Mouse (Mus musculus): ENCODE data around the gene Atp6v1g1. TPM values are rescaled to one million over a fixed set of nuclear protein-coding genes. Genes with fewer than 3 reads are reported as not detected.

Gene Atp6v1g1
- polyA plus RNA-seq, 1 experiment = 117 TPM

DNA sequence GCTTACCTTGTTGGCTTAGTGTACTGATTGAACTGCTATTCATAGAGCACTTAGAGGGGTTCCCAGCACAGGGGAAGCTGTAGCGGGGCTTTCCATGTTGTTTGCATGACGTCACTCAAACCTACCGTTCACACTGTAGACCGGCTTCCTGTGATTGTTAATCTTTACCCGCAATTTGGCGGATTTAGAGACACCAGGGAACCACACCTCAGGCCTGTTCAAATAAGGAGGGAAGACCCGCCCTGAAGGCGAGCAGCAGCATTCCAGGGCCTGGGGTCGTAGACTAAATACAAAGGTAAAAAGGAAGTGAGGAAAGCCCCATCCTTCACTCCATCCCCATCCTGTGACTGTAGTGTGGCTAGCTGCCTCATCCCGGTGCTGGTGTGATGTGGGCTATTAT lies 50.7 kb downstream of the Atp6v1g1 start:
- no peak for DNase-seq
- WGBS = 44% methylated on average over 10 of the region's 10 CpGs
- H3K27ac ChIP-seq (ENCODE audit: insufficient read depth, low read depth, low read length) = no peak overlapping the region
- no peak overlapping the region for H3K4me3 ChIP-seq (ENCODE audit: insufficient read depth, low read depth, low read length)
- no peaks in the 10 kb centered on the region for H3K27me3 ChIP-seq (replicated peaks; ENCODE audit: control insufficient read depth, insufficient read depth, low read length)
- H3K36me3 ChIP-seq (ENCODE audit: control insufficient read depth, insufficient read depth, low read length) = no peaks in the 10 kb centered on the region
- no peaks in the 10 kb centered on the region for H3K4me1 ChIP-seq (ENCODE audit: control insufficient read depth, insufficient read depth, low read length)
- TF ChIP-seq CTCF (conservative IDR thresholded peaks at IDR 0.05; ENCODE audit: insufficient read depth, insufficient read length, low read depth, low read length) = no peak
- TF ChIP-seq POLR2A (IDR thresholded peaks at IDR 0.05; ENCODE audit: low read depth, low read length) = no peak

DNA sequence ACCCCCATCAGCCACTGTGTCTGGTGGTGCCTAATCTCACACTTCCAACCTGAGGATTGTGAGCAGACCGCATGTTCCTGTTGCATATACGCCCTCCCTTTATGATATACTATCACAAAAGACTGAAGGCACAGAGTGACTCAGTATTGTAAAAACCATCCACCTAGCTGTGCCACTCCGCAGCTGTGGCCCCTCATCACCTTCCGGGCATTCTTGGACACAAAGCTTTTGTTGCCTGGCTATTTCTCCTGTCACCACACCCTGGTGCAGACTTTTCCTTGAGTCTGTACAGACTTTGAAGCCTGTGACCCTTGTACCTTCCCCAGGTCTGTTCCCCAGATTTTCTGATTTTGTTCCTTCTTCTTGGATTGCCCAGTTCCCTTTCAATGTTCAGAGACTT lies 51.4 kb downstream of the Atp6v1g1 start:
- WGBS = 96% methylated on average over 4 of the region's 4 CpGs
- Histone ChIP-seq H3K4me3 (ENCODE audit: insufficient read depth, low read depth, low read length) (no peak overlapping the region), H3K36me3 (ENCODE audit: control insufficient read depth, insufficient read depth, low read length) (no peaks in the 10 kb centered on the region), H3K27me3 (replicated peaks; ENCODE audit: control insufficient read depth, insufficient read depth, low read length) (no peaks in the 10 kb centered on the region), H3K4me1 (ENCODE audit: control insufficient read depth, insufficient read depth, low read length) (no peaks in the 10 kb centered on the region), H3K27ac (ENCODE audit: insufficient read depth, low read depth, low read length) (no peak overlapping the region)
- no peak for TF ChIP-seq POLR2A (IDR thresholded peaks at IDR 0.05; ENCODE audit: low read depth, low read length)
- no peak for TF ChIP-seq CTCF (conservative IDR thresholded peaks at IDR 0.05; ENCODE audit: insufficient read depth, insufficient read length, low read depth, low read length)
- no peak for DNase-seq

Other genes with a start within 250 kb of the Atp6v1g1 start
- gene Orm1, start 200.2 kb upstream of the Atp6v1g1 start, polyA plus RNA-seq (2012; rRNA removed) = 7.1 and 8.9 TPM in 2 replicates
- 0.14 and 0.38 TPM in 2 replicates for gene Orm3, start 188.6 kb upstream of the Atp6v1g1 start, polyA plus RNA-seq (2012; rRNA removed)
- 0.16 TPM in 1 of 2 replicates, not detected in the other for gene Orm2, start 182.3 kb upstream of the Atp6v1g1 start, polyA plus RNA-seq (2012; rRNA removed)
- gene Akna, start 141.4 kb upstream of the Atp6v1g1 start, polyA plus RNA-seq (2012; rRNA removed) = 2.2 and 5.8 TPM in 2 replicates
- 20.3 and 22.7 TPM in 2 replicates for gene Whrn, start 48.8 kb upstream of the Atp6v1g1 start, polyA plus RNA-seq (2012; rRNA removed)
- gene Tmem268, start 14.0 kb downstream of the Atp6v1g1 start, polyA plus RNA-seq (2012; rRNA removed) = 9.1 and 10.1 TPM in 2 replicates
- not detected in 2 replicates for gene Gm11213, start 60.5 kb downstream of the Atp6v1g1 start, polyA plus RNA-seq (2012; rRNA removed)
- gene Tex48, start 77.7 kb downstream of the Atp6v1g1 start, polyA plus RNA-seq (2012; rRNA removed) = not detected in 2 replicates
- gene Gm11214, start 118.6 kb downstream of the Atp6v1g1 start, polyA plus RNA-seq (2012; rRNA removed) = not detected in 2 replicates
- gene Tnfsf15, start 200.3 kb downstream of the Atp6v1g1 start, polyA plus RNA-seq (2012; rRNA removed) = 0.55 and 0.96 TPM in 2 replicates